Mouse (Mus musculus) hindbrain, embryonic 11.5 days (tissue): ENCODE data around the gene Cox14. TPM values are rescaled to one million over a fixed set of nuclear protein-coding genes. Genes with fewer than 3 reads are reported as not detected.

Experiments used
- ATAC-seq: fragments of 200-750 bp; cut with Nextera tagmentation; 2 replicates; pipeline ENCODE4 v1.8.0; 2017; ENCODE audit warnings: mild to moderate bottlenecking, moderate TSS enrichment, moderate library complexity; ENCODE audit not compliant: low FRiP score
- DNase-seq: peaks from one replicate; pipeline ENCODE4 v3.0.0-alpha.2; 2015; ENCODE audit warnings: low spot score
- H3K27ac ChIP-seq: fragments of 300-500 bp; sonication (generic); 2 replicates; pipeline ENCODE4 v1.5.1; 2014; ENCODE audit warnings: mild to moderate bottlenecking, low read depth, low read length
- H3K27me3 ChIP-seq: fragments of 300-500 bp; sonication (generic); 2 replicates; pipeline ENCODE4 v1.6.1; 2014; ENCODE audit warnings: mild to moderate bottlenecking, low read length, moderate library complexity, mixed read lengths; ENCODE audit not compliant: control insufficient read depth, insufficient read depth
- H3K36me3 ChIP-seq: fragments of 300-500 bp; sonication (generic); 2 replicates; pipeline ENCODE4 v1.6.1; 2014; ENCODE audit warnings: mild to moderate bottlenecking, low read length, moderate library complexity, mixed read lengths; ENCODE audit not compliant: control insufficient read depth, insufficient read depth
- H3K4me1 ChIP-seq: fragments of 300-500 bp; sonication (generic); replicated peaks from 2 replicates; pipeline ENCODE4 v1.6.1; 2014; ENCODE audit warnings: low read length, mixed read lengths; ENCODE audit not compliant: control insufficient read depth, insufficient read depth
- H3K4me2 ChIP-seq: fragments of 300-500 bp; sonication (generic); replicated peaks from 2 replicates; pipeline ENCODE4 v1.6.1; 2014; ENCODE audit warnings: mild to moderate bottlenecking, low read depth, low read length
- H3K4me3 ChIP-seq: fragments of 300-500 bp; sonication (generic); 2 replicates; pipeline ENCODE4 v1.5.1; 2014; ENCODE audit warnings: low read depth, low read length
- H3K9ac ChIP-seq: fragments of 300-500 bp; sonication (generic); 2 replicates; pipeline ENCODE4 v1.6.1; 2014; ENCODE audit warnings: low read depth, low read length
- H3K9me3 ChIP-seq: fragments of 300-500 bp; sonication (generic); 2 replicates; pipeline ENCODE4 v1.6.1; 2016; ENCODE audit warnings: low read length; ENCODE audit not compliant: control insufficient read depth
- WGBS: fragments of 180-500 bp; shearing (Covaris S2); extraction: QIAGEN DNeasy Blood & Tissue Kit; methylation state at CpG from one replicate; pipeline ENCODE4 v1.1.7; 2014; 5-methylcytosine and 5-hydroxymethylcytosine counted together
- polyA plus RNA-seq: library from polyadenylated mRNA; unstranded; fragments of >200 nt; fragmentation: Nextera tagmentation; extraction: Ambion mirVana; gene quantifications from 2 replicates; pipeline ENCODE4 v1.2.1, GENCODE M21; 2014

The Cox14 gene
- polyA plus RNA-seq: 148 and 163 TPM in 2 replicates

DNA sequence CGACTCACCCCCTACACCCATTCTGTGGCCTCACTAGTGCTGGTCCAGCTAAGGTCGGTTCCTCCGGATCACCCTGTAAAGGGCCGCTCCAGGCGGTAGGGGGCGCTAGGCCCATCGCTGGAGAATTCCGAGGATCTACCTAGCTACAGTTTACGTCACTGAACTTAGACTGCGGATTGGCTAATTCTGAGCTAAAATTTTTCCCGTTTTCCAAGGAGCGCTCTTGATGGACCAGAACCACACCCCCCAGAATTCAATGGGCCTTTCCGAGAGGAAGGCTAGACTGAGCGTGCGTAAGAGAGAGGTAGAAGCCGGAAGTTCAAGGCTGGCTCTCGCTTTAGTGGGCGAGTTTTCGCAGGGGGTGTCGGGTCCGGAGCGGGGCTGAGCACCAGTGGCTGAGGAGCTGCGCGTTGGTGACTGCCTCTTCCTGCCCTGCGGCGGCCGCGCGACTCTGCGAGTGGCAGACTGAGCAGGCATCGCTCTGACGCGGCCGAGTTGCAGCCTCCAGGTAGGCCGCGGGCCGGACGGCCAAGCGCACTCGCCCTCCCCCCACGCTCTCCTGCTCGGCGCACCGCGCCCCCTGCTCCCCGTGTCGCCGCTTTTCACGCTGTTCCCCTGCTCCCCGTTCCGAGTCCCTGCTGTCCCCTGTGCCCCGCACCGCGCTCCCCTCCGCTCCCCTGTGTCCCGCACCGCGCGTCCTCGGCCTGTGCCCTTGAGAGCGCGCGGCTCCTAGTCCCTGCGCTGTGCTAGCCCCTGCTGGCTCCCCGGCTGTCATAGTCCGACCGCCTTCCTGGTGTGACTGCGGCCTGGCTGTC lies at the start of gene Cox14:
Cox14 (plus strand) TSS at position 278 of the 815 bp plus-strand sequence.
- Histone ChIP-seq H3K27ac (peak within 1 kb of the TSS; percentile 90), H3K4me1 (peaks cover 12% of the 10 kb centered on the region), H3K4me2 (peak within 1 kb of the TSS; percentile 52), H3K9ac (peak within 1 kb of the TSS; percentile 96), H3K27me3 (no peaks in the 10 kb centered on the region), H3K9me3 (no peaks in the 10 kb centered on the region), H3K36me3 (peaks cover 1% of the 10 kb centered on the region; the same call in 1 of the 2 replicates), H3K4me3 (peak within 1 kb of the TSS; percentile 96)
- ATAC-seq (peak; percentile 95), DNase-seq (peak; percentile 99)
- under 1% methylated on average over 58 of the region's 68 CpGs for WGBS

DNA sequence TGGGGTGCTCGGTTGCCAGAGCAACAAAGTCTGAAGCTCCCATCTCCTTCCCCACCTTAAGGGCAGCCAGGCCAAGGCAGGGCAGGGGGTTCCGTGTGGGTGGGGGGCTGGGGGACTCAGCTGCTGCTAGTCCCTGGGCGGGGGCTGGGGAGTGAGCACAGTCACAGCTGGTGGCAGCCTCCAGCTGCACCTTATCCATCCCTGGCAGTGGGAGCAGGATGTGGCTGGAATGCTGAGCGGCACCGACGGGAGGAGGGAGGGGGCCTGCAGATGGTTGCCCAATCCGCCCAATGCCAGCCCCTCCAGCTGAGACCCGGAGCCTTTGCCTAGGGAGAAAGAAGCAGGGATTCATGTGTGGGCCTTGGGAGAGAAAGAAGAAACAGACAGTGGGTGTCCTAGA lies 48.3 kb upstream of the Cox14 start:
- peak; percentile 56 for DNase-seq
- Histone ChIP-seq H3K36me3 (no peaks in the 10 kb centered on the region), H3K27ac (peak overlapping the region; percentile 74), H3K4me1 (peaks cover 7% of the 10 kb centered on the region; the same call in 1 of the 2 replicates), H3K9me3 (no peaks in the 10 kb centered on the region), H3K4me2 (no peak overlapping the region), H3K4me3 (no peak overlapping the region), H3K27me3 (no peaks in the 10 kb centered on the region; the same call in 1 of the 2 replicates), H3K9ac (no peak overlapping the region)
- WGBS: 25% methylated on average over 8 of the region's 8 CpGs
- ATAC-seq: peak; percentile 75; the same call in 1 of the 2 replicates

DNA sequence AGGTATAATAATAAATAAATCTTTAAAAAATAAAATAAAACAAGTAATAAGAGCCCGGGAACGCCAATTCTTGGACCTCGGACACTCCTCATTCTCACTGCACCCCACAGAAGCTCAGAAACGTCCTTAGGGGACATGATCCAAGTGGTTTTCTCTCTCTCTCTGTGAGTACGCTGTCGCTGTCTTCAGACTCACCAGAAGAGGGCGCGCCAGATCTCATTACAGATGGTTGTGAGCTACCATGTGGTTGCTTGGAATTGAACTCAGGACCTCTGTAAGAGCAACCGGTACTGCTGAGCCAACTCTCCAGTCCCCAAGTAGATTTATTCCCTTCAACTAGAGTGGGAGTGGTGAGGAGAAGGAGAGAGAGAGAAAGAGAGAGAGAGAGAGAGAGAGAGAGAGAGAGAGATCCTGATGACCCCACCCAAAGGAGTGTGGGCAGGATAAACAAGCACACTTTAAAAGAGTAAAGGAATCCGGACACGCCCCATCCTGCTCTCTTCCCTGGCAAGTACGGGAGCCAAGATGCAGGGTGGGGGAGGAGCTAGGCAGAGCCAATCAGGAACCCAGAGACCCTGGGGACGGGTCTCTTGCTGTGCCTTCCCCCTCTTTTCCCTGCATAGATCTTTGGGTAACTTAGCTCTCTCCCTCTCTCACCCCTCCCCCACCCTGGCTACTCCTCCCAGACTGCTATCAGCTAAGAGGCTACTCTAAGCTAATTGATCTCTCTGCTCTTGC lies 47.2 kb upstream of the Cox14 start:
- ATAC-seq: peak; percentile 43
- Histone ChIP-seq H3K9ac (no peak overlapping the region), H3K27me3 (no peaks in the 10 kb centered on the region), H3K4me1 (peaks cover 5% of the 10 kb centered on the region; the same call in 1 of the 2 replicates), H3K4me3 (no peak overlapping the region), H3K4me2 (no peak overlapping the region), H3K27ac (no peak overlapping the region), H3K9me3 (no peaks in the 10 kb centered on the region), H3K36me3 (no peaks in the 10 kb centered on the region)
- WGBS: 18% methylated on average over 13 of the region's 13 CpGs
- no peak for DNase-seq

DNA sequence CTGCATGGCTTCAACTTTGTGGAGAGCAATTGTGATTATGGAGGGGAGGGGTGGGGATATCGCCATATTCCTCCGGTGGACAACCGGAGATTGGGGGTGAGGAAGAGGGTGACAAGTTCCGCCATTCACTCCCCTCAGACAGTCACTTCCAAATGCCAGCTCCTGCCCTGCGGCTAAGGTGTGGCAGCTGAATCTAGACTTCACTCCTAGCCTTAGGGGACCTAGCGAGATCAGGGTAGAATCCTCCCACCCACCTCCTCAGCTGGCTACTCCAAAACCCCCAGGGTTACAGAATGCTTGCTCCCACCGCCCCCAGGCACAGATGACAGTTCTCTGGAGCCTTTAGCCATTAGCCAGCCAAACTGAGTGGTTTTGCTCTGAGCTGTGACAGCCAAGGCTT lies 46.4 kb upstream of the Cox14 start:
- H3K4me3 ChIP-seq: no peak overlapping the region
- H3K36me3 ChIP-seq: no peaks in the 10 kb centered on the region
- H3K27ac ChIP-seq: no peak overlapping the region
- no peaks in the 10 kb centered on the region for H3K9me3 ChIP-seq
- no peak for DNase-seq
- no peak for ATAC-seq
- H3K9ac ChIP-seq: no peak overlapping the region
- no peaks in the 10 kb centered on the region for H3K27me3 ChIP-seq
- H3K4me1 ChIP-seq: peaks cover 5% of the 10 kb centered on the region; the same call in 1 of the 2 replicates
- H3K4me2 ChIP-seq: no peak overlapping the region
- WGBS: 68% methylated on average over 7 of the region's 7 CpGs

DNA sequence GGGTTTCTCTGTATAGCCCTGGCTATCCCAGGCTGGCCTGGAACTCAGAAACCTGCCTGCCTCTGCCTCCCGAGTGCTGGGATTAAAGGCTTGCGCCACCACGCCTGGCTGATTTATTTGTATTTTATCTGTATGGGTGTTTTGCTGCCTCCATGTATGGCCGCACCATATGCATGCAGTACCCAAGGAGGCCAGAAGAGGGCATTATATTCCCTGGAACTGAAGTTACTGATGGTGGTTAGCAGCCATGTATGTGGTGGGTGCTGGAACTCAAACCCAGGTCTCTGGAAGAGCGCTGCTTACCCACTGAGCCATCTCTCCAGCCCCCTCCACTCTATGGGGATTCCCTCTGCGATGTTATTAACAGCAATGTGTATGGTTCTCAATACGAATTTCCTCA lies 42.5 kb upstream of the Cox14 start:
- Histone ChIP-seq H3K27me3 (no peaks in the 10 kb centered on the region), H3K27ac (no peak overlapping the region), H3K9me3 (no peaks in the 10 kb centered on the region), H3K4me1 (no peaks in the 10 kb centered on the region; the same call in 1 of the 2 replicates), H3K4me2 (no peak overlapping the region), H3K36me3 (no peaks in the 10 kb centered on the region), H3K4me3 (no peak overlapping the region), H3K9ac (no peak overlapping the region)
- DNase-seq (peak; percentile 33), ATAC-seq (no peak)
- 90% methylated on average over 7 of the region's 7 CpGs for WGBS

DNA sequence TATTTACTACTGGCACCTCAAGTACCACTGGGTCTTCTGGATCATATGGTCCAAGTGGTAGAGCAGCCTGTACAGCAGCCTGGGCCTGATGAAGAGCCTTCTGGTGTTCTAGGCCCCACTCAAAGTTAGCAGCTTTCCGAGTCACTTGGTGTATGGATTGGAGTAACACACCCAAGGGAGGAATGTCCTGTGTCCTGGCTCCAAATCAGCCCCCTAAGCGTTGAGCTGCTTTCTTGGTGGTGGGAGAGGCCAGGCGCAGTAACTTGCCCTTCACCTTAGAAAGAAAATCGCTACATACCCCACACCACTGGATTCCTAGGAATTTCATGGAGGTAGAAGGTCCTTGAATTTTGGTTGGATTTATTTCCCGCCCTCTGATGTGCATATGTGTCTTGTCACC lies 41.3 kb upstream of the Cox14 start:
- WGBS: 92% methylated on average over 5 of the region's 5 CpGs
- no peak overlapping the region for H3K4me2 ChIP-seq
- ATAC-seq (no peak), DNase-seq (no peak)
- H3K27me3 ChIP-seq: no peaks in the 10 kb centered on the region
- H3K4me1 ChIP-seq: no peaks in the 10 kb centered on the region
- no peak overlapping the region for H3K4me3 ChIP-seq
- no peaks in the 10 kb centered on the region for H3K9me3 ChIP-seq
- H3K9ac ChIP-seq: no peak overlapping the region
- H3K36me3 ChIP-seq: no peaks in the 10 kb centered on the region
- H3K27ac ChIP-seq: no peak overlapping the region

DNA sequence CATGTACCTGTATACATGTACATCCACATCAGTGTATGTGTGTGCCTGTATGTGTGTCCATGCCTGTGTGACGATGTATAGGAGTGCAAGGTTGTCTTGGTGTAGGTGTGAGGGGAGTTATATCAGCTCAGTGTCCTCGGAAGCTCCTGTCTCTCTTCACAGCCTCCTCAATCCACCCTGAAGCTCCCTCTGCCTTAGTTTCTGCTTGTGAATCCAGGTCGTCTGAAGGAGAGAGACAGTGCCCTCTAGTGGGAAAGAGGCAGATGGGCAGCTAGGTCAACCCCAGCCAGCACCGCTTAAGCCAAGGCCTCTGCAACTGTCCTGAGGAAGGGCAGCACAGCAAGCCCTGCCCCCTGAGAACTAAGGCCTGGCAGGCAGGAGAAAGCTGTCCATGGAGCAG lies 36.7 kb upstream of the Cox14 start:
- H3K27ac ChIP-seq: no peak overlapping the region
- 8% methylated on average over 4 of the region's 4 CpGs for WGBS
- ATAC-seq: peak; percentile 38; the same call in 1 of the 2 replicates

DNA sequence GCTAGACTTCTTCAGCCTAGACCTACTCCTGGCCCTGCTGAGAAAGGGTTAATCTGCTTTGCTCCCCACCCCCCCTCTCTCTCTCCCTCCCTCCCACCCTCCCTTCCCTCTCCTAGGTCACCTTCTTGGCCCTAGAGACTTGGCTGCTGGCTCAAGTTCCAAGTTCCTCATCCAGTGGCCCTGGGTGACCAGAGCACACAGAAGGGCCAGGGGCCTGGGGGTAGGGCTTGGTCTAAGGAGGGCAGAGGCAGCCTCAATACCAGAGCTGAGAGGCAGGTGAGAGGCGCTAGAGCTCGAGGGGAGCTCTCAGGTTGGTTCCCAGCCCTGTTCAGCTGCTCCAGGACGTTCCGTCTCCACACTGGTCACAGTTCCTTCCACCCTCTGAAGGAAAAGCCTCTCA lies 34.5 kb upstream of the Cox14 start:
- Histone ChIP-seq H3K27ac (peak overlapping the region; percentile 33; the same call in 1 of the 2 replicates), H3K9me3 (no peaks in the 10 kb centered on the region), H3K4me3 (no peak overlapping the region), H3K9ac (no peak overlapping the region), H3K4me2 (no peak overlapping the region), H3K36me3 (no peaks in the 10 kb centered on the region), H3K27me3 (no peaks in the 10 kb centered on the region), H3K4me1 (peaks cover 6% of the 10 kb centered on the region; the same call in 1 of the 2 replicates)
- ATAC-seq (no peak), DNase-seq (no peak)
- 22% methylated on average over 4 of the region's 4 CpGs for WGBS

More for the DNA sequence above, 36.7 kb upstream of the Cox14 start:
- peaks cover 6% of the 10 kb centered on the region; the same call in 1 of the 2 replicates for H3K4me1 ChIP-seq
- peak; percentile 81 for DNase-seq
- H3K27me3 ChIP-seq: no peaks in the 10 kb centered on the region
- no peak overlapping the region for H3K9ac ChIP-seq
- H3K9me3 ChIP-seq: no peaks in the 10 kb centered on the region
- H3K4me2 ChIP-seq: no peak overlapping the region
- H3K4me3 ChIP-seq: no peak overlapping the region
- H3K36me3 ChIP-seq: no peaks in the 10 kb centered on the region
